Mouse (Mus musculus) yolk sac, embryonic 10.5 days (tissue): ENCODE data around the gene Lyz1.
A peak's percentile ranks its signal among the peaks of the same experiment; 100 is the strongest.
"Not testable (repeated sequence)": the region's sequence is repeated elsewhere in the genome, so short reads cannot be mapped to it uniquely, and the experiment has no call there.

Experiments used
- DNase-seq: peaks from one replicate; pipeline ENCODE4 v3.0.0-alpha.2; 2017; ENCODE audit warnings: low spot score

Lyz1 gene

DNA sequence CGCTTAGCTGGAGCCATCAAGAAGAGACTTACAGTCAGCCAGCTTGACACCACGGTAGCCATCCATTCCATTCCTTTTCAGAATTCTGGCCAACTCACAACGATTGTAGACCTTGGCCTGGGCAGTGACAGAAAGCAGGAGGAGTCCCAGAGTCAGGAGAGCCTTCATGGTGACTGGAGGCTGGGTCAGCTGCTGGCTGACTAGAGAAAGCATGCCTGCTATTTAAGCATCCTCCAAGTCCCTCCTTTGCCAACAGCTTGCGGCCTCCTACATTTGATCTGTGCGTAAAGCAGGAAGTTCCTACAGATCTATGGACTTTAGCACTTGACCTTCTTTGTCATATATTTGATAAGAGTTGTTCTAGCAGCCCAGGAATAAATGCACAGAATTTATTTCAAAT lies at the start of gene Lyz1:
Gene Lyz1, minus strand, starts transcription at position 198 of the 400 bp plus-strand sequence.
- DNase-seq: no peak

DNA sequence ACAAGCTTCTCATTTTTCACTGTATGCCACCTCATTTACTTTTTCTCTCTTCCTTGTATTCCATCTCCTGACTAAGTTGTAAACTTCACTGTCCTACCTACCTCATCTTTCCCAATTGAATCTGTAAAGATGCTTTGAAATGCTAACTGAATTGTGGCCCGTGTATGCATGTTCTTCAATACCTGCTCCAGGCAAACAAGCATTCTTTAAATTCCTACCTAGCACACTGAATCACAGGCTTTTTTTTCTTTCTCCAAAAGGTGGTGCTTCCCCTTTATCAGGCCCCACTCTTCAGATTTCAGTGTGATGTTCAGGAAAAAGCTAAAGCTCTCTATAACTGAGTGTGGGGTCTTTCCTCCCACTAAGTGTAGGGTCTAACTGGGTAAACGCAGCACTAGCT lies 49.7 kb upstream of the Lyz1 start:
- no peak for DNase-seq

DNA sequence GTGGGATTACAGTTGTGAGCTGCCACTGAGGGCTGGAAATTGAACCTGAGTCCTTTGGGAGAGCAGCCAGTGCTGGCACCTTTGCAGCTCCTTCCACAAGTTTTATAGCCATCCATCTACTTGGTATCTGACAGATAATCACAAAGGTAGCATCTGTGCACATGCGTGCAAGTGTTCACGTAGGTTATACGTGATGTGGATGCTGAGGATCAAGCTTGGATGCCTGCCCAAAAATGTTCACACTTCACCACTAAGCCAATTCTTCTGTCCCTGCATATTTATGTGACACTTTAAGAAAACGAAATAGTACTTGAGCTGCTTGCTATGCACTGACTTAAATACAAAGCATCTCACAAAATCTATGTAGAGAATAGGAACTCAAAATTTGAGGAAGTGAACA lies 48.4 kb upstream of the Lyz1 start:
- DNase-seq: no peak

DNA sequence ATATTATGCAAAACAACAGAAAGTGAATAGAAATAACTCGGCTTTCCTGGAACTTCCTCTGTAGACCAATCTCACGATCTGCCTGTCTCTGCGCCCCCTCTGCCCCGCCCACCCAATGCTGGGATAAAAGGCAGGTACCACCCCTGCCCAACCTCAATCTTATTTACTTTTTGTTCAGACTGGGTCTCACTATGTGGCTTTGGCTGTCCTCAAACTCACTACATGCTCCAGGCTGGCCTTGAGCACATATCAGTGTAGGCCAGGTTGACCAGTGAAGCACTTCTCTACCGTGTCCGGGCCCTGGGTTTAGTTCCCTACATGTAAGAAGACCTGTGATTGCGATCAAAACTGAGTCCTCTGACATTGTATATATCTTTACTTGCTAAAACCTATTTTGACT lies 46.6 kb upstream of the Lyz1 start:
- no peak for DNase-seq

DNA sequence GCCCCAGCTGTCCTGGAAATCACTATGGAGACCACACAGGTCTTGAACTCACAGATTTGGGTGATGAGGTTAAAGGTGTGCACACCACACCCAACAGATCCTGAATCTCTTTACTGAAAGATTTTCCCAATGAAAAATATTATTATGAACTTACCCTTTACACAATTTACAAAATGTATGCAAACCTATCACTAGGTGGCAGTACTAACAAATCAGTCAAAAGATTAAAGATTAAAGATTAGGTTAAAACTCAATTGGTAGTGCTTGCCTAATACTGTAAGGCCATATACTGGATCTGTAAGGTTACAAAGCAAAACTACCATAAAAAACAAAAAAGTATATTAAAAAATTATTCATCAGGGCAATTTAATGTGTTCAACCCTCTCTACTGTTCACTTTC lies 45.3 kb upstream of the Lyz1 start:
- DNase-seq: no peak

DNA sequence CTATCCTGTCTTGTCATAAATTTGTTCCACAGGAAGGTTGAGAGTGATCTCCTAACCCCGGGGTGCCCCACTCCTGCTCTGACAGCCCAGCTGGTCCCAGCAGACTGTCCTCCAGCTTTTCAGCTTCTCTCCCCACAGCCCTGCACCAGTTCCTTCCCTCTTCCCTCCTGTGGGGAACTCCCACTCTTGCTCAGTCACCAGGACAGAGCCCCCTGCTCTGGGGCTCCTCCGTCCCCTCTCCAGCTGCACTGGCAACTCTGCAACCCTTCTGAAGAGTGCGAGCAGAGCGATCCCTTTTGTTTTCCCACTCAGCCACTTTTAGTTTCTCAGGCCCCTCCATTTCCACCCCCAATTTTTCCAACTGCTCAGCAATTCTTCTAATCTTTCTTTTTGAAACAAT lies 43.0 kb upstream of the Lyz1 start:
- DNase-seq: no peak

DNA sequence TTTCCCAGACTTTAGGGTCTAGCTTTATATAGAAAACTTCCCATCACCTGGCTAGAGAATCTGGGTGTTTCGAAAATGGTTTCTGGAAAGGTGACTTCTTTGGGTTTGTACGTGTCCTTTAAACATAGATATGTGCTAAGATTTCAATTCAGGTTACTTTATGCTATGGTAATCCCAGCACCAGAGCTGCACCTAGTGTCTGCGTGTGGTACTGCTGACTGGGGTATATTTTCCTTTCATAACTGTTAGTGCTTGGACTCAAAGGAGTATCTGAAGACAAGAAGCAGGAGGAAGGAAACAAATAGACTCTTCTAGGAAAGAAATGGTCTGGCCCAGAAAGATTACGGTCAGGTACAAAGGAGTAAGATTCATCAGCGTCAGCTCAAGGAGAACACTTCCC lies 37.9 kb upstream of the Lyz1 start:
- peak; percentile 25 for DNase-seq

DNA sequence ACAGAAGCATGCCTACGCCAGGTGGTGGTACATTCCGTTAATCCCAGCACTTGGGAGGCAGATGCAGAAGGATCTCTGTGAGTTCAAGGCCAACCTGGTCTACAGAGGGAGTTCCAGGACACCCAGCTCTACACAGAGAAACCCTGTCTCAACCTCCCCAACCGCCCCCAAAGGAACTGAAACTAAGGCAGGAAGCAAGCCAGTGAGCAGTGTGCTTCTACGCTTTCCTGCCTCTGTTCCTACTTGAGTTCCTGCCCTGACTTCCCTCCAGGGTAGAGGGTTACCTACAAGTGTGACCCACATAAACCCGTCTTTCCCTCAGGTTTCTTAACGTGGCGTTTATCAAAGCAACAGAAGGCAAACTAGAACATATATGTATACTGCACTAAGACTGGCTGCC lies 31.1 kb upstream of the Lyz1 start:
- DNase-seq: no peak

DNA sequence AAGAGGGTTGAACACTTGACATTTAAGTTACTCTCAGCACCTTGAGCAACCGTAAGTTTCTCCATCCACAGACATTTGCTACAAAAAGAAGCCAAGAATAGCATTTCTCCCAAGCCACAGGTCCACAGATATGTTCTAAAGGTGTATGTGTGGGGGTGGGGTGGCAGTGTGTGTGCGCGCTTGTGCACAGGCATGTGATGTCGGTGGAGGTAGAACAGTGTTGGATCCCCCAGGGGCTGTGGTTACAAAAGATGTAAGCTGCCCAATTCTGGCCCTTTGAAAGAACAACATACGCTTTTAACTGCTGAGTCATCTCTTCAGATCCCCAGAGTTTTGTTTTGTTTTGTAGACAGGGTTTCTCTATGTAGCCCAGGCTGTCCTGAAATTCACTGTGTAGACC lies 30.0 kb upstream of the Lyz1 start:
- no peak for DNase-seq

DNA sequence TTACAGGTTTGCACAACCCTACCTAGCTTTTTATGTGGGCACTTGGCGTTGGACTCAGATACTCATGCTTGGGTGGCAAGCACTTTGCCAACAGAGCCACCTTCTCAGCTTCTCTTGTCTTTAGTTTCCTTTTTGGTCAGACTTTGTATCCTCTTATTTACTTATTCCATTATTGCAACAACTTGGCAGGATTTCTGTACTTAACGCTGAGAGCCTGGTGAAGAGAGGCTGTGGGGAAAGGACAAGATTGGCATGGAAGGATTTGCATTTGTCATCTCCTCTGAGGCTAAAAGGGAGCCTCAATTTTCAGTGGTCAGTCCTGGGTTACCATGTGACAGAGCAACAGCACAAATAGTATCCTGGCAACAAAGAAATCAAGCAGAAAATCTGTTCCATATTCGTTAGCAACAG lies 27.9 kb upstream of the Lyz1 start:
- DNase-seq: no peak

DNA sequence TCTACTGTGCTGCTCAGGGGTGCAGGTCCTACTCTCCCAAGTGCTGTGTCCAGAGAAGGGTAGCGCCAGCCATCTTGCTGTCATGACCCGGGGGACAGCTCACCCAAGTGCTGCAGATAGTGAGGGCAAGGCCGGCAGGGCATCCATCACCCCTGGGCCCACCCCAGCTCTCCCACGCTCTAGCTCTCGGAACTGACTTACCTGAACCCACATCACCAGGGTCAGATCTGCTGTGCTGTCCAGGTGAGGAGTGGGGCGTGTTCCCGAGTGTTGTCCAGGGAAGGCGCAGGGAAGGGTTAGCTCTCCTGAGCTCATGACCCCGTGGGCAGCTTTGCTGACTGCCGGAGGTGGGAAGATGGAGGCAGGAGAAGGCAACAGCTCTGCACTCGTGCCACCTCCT lies 23.7 kb upstream of the Lyz1 start:
- no peak for DNase-seq

DNA sequence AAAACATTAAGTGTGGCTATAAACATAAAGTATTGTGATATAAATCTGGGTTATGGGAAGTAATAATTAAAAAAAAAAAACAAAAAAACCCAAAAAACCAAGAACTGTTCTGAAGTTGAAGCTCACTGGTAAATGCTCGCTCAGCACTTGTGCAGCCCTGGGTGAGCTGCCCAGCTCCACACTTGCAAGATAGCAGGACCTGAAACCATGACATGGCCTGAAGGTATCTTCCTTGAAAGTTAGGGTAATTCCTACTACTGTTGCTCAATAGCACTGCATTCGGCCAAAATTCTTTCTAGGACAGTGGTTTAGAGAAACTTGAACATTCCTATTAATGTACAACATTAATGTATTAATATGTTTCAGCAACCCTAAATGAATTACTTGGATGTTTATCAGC lies 20.5 kb upstream of the Lyz1 start:
- no peak for DNase-seq

DNA sequence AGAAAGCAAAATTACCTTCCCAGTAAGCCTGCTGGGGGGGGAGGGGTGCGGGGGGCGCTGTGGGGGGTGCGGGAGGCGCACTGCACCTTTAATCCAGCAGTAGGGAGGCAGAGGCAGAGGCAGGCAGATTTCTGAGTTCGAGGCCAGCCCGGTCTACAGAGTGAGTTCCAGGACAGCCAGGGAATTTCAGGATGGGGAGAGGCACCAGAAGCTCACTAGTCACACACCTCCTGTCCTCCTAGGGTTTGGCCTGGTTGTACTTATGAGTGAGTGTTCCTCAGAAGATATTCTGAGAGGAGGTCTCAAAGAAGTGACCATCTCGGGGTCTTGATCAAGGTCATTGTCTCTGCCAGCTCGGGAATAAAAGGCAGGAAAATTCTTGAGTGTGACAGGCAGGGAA lies 19.5 kb upstream of the Lyz1 start:
- no peak for DNase-seq

DNA sequence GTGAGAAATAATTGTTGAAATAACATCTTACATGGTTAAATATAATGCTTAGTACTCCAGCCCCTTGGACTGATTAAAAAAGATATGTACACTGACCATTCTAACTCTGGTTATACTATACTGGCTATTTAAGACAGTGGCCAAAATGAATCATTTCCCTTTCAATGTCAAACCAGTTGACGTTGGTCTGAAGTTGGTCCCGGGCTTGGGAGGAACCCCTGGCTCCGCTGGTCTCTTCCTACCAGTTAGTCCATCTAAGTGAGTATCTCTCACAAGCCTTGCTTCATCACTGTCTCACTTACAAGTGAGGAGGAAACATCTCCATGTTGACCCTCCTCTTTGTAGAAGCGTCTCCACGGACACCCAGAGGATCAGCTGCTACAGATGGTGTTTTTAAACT lies 11.7 kb upstream of the Lyz1 start:
- DNase-seq: no peak

DNA sequence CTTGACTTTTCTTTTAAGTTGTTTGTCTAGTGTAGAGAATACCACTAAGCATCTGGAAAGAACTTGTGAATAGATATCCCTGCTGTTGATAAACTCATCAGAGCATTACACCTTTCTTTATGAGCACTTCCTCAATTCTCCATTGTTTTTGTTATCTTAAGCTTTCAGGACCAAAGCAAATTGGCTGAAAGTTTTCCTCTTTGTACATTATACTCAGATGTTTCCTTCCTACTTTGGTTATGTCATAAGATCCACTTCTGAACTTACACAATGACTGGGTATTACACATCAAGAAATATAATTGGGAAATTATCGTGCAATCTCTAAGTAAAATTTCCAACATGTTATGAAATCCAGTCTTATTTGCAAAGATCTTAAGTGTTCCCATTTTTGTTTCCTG lies 9.0 kb upstream of the Lyz1 start:
- no peak for DNase-seq

DNA sequence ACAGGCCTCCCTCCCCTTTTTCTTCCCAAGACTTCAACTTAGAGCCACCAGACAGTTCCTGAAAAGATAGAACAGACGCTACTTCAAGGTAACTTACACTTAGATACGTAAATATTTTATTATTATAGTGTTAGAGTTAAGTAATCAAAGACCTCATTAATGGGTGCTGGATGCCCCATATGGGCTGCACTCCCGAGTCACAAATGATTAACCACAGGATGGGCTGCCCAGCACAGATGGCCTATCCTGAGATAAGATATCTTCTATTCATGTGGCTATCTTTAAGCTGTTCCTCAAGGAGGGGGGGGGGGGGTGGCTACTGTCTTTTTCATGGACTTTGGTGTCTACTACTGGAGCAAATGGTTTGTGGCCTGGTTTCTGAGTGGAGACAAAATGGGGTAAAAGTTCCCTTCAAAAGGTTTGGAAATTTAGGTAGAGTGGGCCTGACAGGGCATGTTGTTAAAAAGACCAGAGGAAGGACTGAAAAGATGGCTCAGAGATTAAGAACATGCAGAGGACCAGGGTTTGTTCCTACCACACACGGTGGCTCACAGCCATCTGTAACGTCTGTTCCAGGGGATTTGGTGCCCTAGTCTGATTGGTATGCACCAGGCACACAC lies 7.3 kb upstream of the Lyz1 start:
- peak; percentile 6 for DNase-seq

DNA sequence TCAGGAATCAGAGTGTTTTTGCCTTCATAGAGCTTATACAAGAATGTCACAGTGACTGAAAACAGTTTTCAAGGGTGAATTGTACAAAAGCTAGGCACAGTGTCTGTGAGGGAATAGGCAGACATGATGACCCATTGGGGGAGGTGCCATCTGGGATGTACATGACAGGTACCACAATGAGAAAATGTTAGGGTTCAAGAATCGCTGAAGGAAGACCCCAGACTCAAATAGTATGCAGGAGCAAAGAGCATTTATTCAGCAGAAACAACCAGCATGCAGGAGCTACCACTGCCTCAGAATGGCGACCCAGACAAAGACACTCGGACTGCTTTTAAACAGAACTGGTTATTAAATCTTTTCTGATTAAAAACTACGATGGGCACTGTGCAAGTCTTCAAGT lies 6.4 kb upstream of the Lyz1 start:
- no peak for DNase-seq

DNA sequence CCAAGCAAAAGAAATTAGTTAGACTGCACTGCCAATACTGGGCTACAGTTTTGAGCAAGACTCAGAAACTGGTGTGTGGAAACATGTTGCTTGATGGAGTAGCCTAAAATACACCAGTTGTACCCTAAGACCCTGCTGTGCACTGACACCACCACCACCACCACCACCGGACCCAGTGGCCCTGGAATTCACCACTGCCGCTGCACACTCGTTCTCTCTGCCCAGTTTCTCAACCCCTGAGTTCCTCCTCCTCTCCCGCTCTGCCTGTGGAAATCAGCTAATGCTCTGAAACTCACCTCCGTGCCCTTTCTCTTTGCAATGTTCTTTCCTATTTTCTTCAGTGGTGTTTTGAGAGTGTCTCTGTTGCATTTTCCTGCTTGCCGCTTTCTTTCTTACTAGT lies 5.7 kb upstream of the Lyz1 start:
- DNase-seq: no peak

DNA sequence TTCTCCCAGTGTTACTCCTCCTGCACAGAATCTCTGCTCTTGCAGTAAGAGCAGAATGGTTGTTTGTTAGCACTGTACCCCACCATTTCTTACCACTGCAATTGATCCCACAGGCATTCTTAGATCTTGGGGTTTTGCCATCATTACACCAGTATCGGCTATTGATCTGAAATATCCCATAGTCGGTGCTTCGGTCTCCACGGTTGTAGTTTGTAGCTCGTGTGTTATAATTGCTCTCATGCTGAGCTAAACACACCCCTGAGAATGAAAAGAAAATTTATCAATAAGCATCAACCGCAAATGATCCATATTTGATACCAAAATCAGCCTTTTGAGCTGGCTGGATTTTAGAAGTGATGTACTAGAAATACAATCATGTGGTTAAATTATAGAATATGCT lies 1.7 kb downstream of the Lyz1 start:
- not testable (repeated sequence) for DNase-seq

DNA sequence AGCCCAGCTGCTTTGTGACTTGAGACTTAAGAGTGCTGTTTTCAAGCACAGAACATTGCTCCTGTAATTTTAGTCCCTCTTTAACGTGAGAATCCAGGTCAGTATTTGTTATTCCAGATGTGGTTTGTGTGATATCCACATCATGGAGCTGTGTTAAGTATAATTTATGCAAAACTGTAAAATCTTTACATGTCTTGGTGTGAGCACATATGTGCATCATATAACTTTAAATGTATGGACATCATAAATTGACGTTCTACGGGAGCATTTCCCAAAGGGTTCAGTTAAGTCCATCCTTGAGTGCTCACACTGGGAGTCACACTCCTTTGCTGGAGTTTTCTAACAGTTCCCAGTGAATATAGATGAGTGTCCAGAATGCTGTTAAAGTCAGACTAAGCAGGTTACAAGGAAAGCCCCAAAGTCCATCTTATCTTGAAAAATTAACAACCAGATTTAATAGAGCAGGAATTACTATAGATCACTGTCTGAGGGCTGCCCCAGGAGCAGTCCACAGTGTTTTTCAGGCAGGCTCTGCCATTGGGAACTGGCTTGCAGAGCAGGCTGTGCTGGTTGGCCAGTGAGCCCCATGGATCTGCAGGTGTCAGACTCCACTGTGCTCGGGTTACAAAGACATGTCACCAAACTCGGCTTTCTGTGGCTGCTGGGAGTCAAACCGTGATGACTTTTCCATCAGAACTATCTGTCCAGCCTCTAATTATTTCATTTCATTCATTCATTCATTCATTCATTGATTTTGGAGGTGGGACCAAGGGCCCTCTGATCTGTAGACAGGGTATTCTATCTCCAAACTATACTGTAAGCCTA lies 2.4 kb downstream of the Lyz1 start:
- no peak for DNase-seq

DNA sequence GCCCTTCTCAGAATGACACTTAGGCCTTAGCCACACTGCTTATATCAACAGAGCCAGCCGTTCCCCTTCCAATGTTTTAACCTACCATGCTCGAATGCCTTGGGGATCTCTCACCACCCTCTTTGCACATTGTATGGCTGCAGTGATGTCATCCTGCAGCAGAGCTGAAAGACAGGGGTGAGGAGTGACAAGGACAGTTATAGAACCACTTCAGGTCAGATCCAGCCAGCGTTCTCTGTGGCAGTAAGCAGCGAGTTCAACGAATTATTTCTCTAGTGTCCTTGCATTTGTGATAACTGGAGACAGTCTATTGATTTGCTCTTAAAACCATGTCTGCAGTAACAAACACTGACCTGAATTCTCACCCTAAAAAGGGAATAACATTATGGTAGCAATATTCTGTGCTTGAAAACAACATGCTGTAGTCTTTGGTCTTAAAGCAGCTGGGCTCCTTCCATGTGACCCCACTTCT lies 3.6 kb downstream of the Lyz1 start:
- DNase-seq: not testable (repeated sequence)

DNA sequence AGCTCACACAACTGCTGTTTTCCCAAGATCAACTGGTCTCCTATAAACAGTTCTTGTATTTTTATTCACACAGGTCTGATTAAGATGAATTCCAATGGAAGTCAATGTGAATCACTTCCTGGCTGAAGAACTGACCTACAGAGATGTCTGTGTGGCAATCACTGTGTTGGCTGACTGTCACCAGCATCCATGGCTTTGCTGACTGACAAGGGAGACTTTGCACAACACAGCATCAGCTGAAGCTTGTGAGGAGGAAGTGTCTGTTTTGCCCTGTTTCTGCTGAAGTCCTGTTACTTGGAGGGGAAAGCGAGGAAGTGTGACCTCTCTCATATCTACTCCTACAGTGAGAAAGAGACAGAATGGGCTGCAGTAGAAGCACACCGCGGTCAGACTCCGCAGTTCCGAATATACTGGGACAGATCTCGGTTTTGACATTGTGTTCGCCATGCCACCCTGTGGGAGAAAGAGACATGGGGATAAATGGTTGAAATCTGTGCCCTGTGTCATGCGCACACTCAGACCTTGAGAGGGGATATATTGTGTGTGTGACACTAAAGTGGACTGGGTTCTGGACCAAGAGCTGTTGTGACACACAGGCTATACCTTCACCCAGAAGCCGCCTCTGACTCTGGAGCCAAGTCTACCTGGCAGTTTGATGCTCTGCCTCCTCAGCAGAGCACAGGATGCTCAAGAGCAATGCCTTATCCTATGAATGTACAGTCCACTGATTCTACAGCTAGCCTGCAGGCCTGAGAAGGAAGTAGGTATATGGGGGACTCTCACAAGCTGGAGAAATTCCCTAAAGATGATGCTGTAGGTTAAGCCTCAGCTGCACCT lies 4.3 kb downstream of the Lyz1 start:
- no peak for DNase-seq
